ENCODE assay signal across 9 mouse cellular contexts in the genomic region with DNA sequence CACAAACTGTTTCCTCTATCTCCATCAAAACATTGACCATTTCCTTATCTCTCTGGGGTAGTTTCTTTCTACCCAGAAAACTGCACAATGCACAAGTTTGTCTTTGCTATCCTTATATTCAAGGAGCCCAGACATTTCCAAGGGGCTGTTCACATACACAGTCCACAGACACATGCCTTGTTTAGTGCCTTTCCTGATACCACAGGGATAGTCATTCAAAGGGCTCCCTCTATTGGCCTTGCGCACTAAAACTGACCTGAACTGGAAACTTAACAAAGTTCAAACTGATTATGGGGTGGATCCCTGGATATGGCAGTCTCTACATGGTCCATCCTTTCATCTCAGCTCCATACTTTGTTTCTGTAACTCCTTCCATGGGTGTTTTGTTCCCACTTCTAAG.
A peak's percentile ranks its signal among the peaks of the same experiment; 100 is the strongest.
DNase-seq lines count a peak whose midpoint lies in the region; ATAC-seq lines count a peak whose summit lies in the region.
"Had no signal": no experiment of that assay in that cellular context is flagged by ENCODE, and none has a peak within 500 bp of the region (broad histone marks: within the 10 kb centered on the region; RNA-seq: fewer than 3 reads in every experiment).

No protein-coding gene starts in this region.

- no peak for ATAC-seq in embryonic facial prominence, embryonic 14.5 days (ENCODE audit: low read depth)
- no peak for ATAC-seq in erythroblast, adult 5-6 weeks (replicated peaks; ENCODE audit: low FRiP score, poor library complexity, severe bottlenecking)

- no peaks in the 10 kb centered on the region for H3K27me3 ChIP-seq in embryonic facial prominence, embryonic 14.5 days (replicated peaks; ENCODE audit: control insufficient read depth, insufficient read depth, low read length)
- H3K27me3 ChIP-seq: limb, embryonic 12.5 days had no signal

- no peak overlapping the region for H3K4me3 ChIP-seq in embryonic facial prominence, embryonic 14.5 days (ENCODE audit: low read depth, low read length)
- H3K4me3 ChIP-seq: limb, embryonic 12.5 days had no signal

- H3K27ac ChIP-seq in embryonic facial prominence, embryonic 14.5 days (replicated peaks; ENCODE audit: low read depth, low read length), result no peak overlapping the region
- H3K27ac ChIP-seq: limb, embryonic 12.5 days had no signal

- DNase-seq in kidney, postnatal 10 days, result peak; percentile 30
- DNase-seq in kidney, adult 8-10 months, result no peak
- peak; percentile 26 for DNase-seq in Muller cell, postnatal 12 days (ENCODE audit: inconsistent ontology term)
- peak; percentile 59 for DNase-seq in embryonic facial prominence, embryonic 14.5 days (ENCODE audit: low spot score)
- DNase-seq in lung, postnatal 36 days, result peak; percentile 28
- DNase-seq in cerebellum, adult 11 months, result no peak
- no peak for DNase-seq in spleen, postnatal 4 days (ENCODE audit: low spot score in 2 of 2)

- H3K9ac ChIP-seq in embryonic facial prominence, embryonic 14.5 days (ENCODE audit: low read depth, low read length), result no peak overlapping the region
- H3K9ac ChIP-seq: limb, embryonic 12.5 days had no signal

- no peak overlapping the region for H3K4me2 ChIP-seq in embryonic facial prominence, embryonic 14.5 days (ENCODE audit: low read depth, low read length)
- H3K4me2 ChIP-seq: limb, embryonic 12.5 days had no signal

- no peaks in the 10 kb centered on the region for H3K36me3 ChIP-seq in embryonic facial prominence, embryonic 14.5 days (ENCODE audit: control insufficient read depth, insufficient read depth, low read length)
- H3K36me3 ChIP-seq: limb, embryonic 12.5 days had no signal

- H3K4me1 ChIP-seq in embryonic facial prominence, embryonic 14.5 days (ENCODE audit: control insufficient read depth, insufficient read depth, low read length), result 0 out of 2 replicates have a peak, but pooled peaks cover 3% of the 10 kb centered on the region
- H3K4me1 ChIP-seq: limb, embryonic 12.5 days had no signal

- H3K9me3 ChIP-seq in embryonic facial prominence, embryonic 14.5 days (ENCODE audit: control insufficient read depth, low read length), result no peaks in the 10 kb centered on the region
- H3K9me3 ChIP-seq: limb, embryonic 12.5 days had no signal

- WGBS in embryonic facial prominence, embryonic 14.5 days, result 38% methylated on average over 1 of the region's 1 CpGs

Comparison
In these comparisons a context has a peak if more than half of its experiments do, and no peak if none do; other contexts are left out.
1. DNase-seq: peak in kidney, postnatal 10 days (single experiment), Muller cell, postnatal 12 days (single experiment), embryonic facial prominence, embryonic 14.5 days (single experiment) and lung, postnatal 36 days (single experiment); none in kidney, adult 8-10 months (0 of 2), cerebellum, adult 11 months (single experiment) and spleen, postnatal 4 days (0 of 2).